Mouse (Mus musculus): ENCODE data around the gene Hamp2. TPM values are rescaled to one million over a fixed set of nuclear protein-coding genes. Genes with fewer than 3 reads are reported as not detected.

Gene Hamp2
- polyA plus RNA-seq, 1 experiment = not detected

DNA sequence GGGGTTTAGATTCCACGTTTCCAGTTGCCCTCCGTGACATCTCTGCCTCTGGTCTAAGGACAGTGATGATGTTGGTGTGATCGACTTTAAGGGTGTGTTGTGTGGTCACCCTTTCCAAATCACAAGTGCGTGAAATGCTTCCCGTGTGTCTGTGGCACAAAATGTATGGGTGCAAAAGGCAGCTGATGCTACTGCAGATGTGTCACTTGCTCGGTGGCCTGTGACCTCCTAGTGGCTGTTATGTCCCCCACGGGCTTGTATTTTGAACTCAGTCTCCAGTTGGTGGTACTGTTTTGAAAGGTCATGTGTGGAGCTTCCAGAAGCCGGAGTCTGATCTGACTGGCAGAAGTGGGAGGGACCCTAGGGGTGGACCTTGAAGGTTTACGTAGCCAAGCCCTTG lies 32.7 kb downstream of the Hamp2 start:
- Histone ChIP-seq H3K4me1 (ENCODE audit: control insufficient read depth, insufficient read depth, low read length) (peaks cover 2% of the 10 kb centered on the region), H3K27ac (ENCODE audit: insufficient read depth, low read length) (no peak overlapping the region), H3K9ac (ENCODE audit: low read depth, poor library complexity, severe bottlenecking) (no peak overlapping the region), H3K4me3 (ENCODE audit: low read depth, low read length) (no peak overlapping the region), H3K27me3 (ENCODE audit: control insufficient read depth, insufficient read depth, low read length, poor library complexity, severe bottlenecking) (no peaks in the 10 kb centered on the region), H3K36me3 (ENCODE audit: control insufficient read depth, insufficient read depth, low read length, poor library complexity, severe bottlenecking) (no peaks in the 10 kb centered on the region), H3K9me3 (replicated peaks; ENCODE audit: control insufficient read depth, insufficient read depth, low read length, poor library complexity, severe bottlenecking) (no peaks in the 10 kb centered on the region)
- TF ChIP-seq POLR2A (IDR thresholded peaks at IDR 0.05; ENCODE audit: insufficient read depth, low read length) (no peak), CTCF (IDR thresholded peaks at IDR 0.05; ENCODE audit: low read depth, low read length) (no peak), EP300 (IDR thresholded peaks at IDR 0.05; ENCODE audit: insufficient read depth, low read depth, low read length) (no peak)

DNA sequence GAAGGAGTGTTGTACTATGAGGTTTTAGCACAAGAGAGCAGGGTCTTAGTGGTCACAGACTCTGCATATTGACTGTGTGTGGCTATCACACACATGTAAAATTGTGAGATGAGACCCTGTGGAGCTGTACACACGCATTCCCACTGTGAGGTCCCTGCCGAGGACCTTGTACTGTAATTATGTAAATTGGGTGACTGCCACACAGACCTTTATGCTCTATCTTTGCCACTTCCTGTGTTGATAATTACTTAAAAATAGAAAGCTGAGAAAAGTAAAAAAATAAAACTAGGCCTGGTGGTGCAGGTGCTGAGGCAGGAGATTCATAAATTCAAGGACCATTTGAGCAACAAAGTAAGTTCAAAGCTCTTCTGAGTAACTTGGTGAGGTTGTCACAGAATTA lies 33.8 kb downstream of the Hamp2 start:
- no peaks in the 10 kb centered on the region for H3K9me3 ChIP-seq (replicated peaks; ENCODE audit: control insufficient read depth, insufficient read depth, low read length, poor library complexity, severe bottlenecking)
- TF ChIP-seq CTCF (IDR thresholded peaks at IDR 0.05; ENCODE audit: low read depth, low read length) = no peak
- no peak for TF ChIP-seq POLR2A (IDR thresholded peaks at IDR 0.05; ENCODE audit: insufficient read depth, low read length)
- no peak for TF ChIP-seq EP300 (IDR thresholded peaks at IDR 0.05; ENCODE audit: insufficient read depth, low read depth, low read length)
- no peaks in the 10 kb centered on the region for H3K27me3 ChIP-seq (ENCODE audit: control insufficient read depth, insufficient read depth, low read length, poor library complexity, severe bottlenecking)
- H3K27ac ChIP-seq (ENCODE audit: insufficient read depth, low read length) = no peak overlapping the region
- H3K4me1 ChIP-seq (ENCODE audit: control insufficient read depth, insufficient read depth, low read length) = peaks cover 2% of the 10 kb centered on the region
- no peaks in the 10 kb centered on the region for H3K36me3 ChIP-seq (ENCODE audit: control insufficient read depth, insufficient read depth, low read length, poor library complexity, severe bottlenecking)
- H3K9ac ChIP-seq (ENCODE audit: low read depth, poor library complexity, severe bottlenecking) = no peak overlapping the region
- H3K4me3 ChIP-seq (ENCODE audit: low read depth, low read length) = no peak overlapping the region

DNA sequence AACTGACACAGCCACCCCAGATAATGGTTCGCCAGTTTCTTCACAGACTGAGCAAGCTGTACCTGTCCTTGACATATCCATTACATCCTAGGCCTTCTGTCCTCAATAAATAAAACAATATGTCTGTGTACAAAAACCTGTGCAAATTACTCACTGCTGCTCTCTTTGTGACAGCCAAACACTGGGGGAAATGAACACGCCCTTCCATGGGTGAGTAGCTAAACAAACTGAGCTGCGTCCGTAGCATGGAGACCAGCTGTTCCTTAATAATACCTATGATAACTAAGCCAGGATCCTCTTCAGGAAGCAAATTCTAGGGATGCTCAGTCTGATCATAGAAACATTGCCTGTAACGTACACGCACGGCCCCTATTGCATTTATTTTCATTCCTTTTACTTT lies 35.7 kb downstream of the Hamp2 start:
- TF ChIP-seq POLR2A (IDR thresholded peaks at IDR 0.05; ENCODE audit: insufficient read depth, low read length) = no peak
- Histone ChIP-seq H3K27me3 (ENCODE audit: control insufficient read depth, insufficient read depth, low read length, poor library complexity, severe bottlenecking) (no peaks in the 10 kb centered on the region), H3K27ac (ENCODE audit: insufficient read depth, low read length) (no peak overlapping the region), H3K4me3 (ENCODE audit: low read depth, low read length) (no peak overlapping the region), H3K9ac (ENCODE audit: low read depth, poor library complexity, severe bottlenecking) (no peak overlapping the region), H3K4me1 (ENCODE audit: control insufficient read depth, insufficient read depth, low read length) (peaks cover 2% of the 10 kb centered on the region), H3K36me3 (ENCODE audit: control insufficient read depth, insufficient read depth, low read length, poor library complexity, severe bottlenecking) (no peaks in the 10 kb centered on the region), H3K9me3 (replicated peaks; ENCODE audit: control insufficient read depth, insufficient read depth, low read length, poor library complexity, severe bottlenecking) (no peaks in the 10 kb centered on the region)

DNA sequence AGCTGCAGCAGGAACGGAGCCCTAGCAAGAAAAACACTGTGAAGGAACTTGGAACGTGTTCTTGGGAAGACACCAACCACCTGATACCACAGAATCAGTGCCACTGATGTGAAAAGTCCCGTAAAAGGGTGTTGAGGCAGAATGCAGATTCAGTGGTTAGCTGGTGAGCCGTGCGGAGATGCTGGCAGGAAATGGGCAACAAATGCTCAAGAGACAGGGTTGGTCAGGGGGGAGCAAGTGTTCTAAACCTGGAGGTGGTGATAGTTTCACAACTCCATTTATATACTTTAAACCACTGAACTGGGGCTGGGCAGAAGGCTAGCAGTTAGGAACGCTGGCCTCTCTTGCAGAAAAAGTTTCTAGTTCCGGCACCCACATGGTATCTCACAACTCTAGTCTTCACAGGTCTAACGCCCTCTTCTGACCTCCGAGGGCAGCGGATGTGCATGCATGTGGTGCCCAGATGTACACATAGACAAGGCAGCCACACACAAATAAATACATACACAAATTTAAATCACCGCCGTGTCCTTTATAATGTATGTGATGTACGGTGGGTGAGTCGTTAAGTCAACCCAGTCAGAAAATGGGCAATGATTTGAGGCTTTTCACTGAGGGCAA lies 36.8 kb downstream of the Hamp2 start:
- Histone ChIP-seq H3K4me3 (ENCODE audit: low read depth, low read length) (no peak overlapping the region), H3K27ac (ENCODE audit: insufficient read depth, low read length) (no peak overlapping the region), H3K9me3 (replicated peaks; ENCODE audit: control insufficient read depth, insufficient read depth, low read length, poor library complexity, severe bottlenecking) (no peaks in the 10 kb centered on the region), H3K36me3 (ENCODE audit: control insufficient read depth, insufficient read depth, low read length, poor library complexity, severe bottlenecking) (no peaks in the 10 kb centered on the region), H3K4me1 (ENCODE audit: control insufficient read depth, insufficient read depth, low read length) (no peaks in the 10 kb centered on the region), H3K9ac (ENCODE audit: low read depth, poor library complexity, severe bottlenecking) (no peak overlapping the region), H3K27me3 (ENCODE audit: control insufficient read depth, insufficient read depth, low read length, poor library complexity, severe bottlenecking) (no peaks in the 10 kb centered on the region)
- TF ChIP-seq POLR2A (IDR thresholded peaks at IDR 0.05; ENCODE audit: insufficient read depth, low read length) (no peak), EP300 (IDR thresholded peaks at IDR 0.05; ENCODE audit: insufficient read depth, low read depth, low read length) (no peak), CTCF (IDR thresholded peaks at IDR 0.05; ENCODE audit: low read depth, low read length) (no peak)

DNA sequence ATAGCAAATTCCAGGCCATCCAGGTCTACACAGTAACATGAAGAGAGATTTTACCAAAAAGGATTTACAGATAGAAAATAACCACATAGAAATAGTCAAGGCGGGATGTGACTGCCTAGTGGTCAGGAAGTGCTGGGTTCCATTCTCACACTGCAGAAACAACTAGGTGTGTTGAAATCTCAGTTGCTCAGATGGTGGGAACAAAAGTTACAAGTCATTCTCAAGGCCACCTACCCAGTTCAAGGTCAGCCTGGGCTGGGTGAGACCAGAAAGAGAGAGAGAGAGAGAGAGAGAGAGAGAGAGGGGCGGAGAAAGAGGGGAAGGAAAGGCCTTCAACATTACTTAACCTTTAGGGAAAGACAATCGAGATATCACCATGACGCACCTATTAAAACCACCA lies 37.6 kb downstream of the Hamp2 start:
- H3K4me1 ChIP-seq (ENCODE audit: control insufficient read depth, insufficient read depth, low read length) = no peaks in the 10 kb centered on the region
- H3K9ac ChIP-seq (ENCODE audit: low read depth, poor library complexity, severe bottlenecking) = no peak overlapping the region
- H3K36me3 ChIP-seq (ENCODE audit: control insufficient read depth, insufficient read depth, low read length, poor library complexity, severe bottlenecking) = no peaks in the 10 kb centered on the region
- H3K9me3 ChIP-seq (replicated peaks; ENCODE audit: control insufficient read depth, insufficient read depth, low read length, poor library complexity, severe bottlenecking) = no peaks in the 10 kb centered on the region
- H3K4me3 ChIP-seq (ENCODE audit: low read depth, low read length) = no peak overlapping the region
- no peaks in the 10 kb centered on the region for H3K27me3 ChIP-seq (ENCODE audit: control insufficient read depth, insufficient read depth, low read length, poor library complexity, severe bottlenecking)
- no peak for TF ChIP-seq POLR2A (IDR thresholded peaks at IDR 0.05; ENCODE audit: insufficient read depth, low read length)
- no peak overlapping the region for H3K27ac ChIP-seq (ENCODE audit: insufficient read depth, low read length)

DNA sequence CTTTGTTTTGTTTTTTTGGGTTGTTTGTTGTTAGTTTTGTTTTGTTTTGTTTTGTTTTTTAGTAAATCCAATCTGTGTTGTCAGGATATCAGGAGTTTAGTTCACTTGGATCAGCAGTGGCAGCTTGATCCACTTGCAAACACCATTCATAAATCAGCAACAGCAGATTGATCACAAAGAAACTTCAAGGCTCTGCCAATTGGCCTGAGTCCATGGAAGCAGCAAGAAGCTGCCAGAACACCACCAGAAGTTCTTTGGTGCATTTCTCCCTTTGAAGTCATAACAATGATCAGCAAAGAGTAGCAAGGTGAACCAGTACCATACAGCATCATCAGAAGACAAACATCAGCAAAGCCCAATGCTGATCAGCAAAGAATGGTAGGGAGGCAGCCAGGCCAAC lies 40.4 kb downstream of the Hamp2 start:
- no peak overlapping the region for H3K4me3 ChIP-seq (ENCODE audit: low read depth, low read length)
- no peak overlapping the region for H3K9ac ChIP-seq (ENCODE audit: low read depth, poor library complexity, severe bottlenecking)
- no peaks in the 10 kb centered on the region for H3K9me3 ChIP-seq (replicated peaks; ENCODE audit: control insufficient read depth, insufficient read depth, low read length, poor library complexity, severe bottlenecking)
- no peaks in the 10 kb centered on the region for H3K36me3 ChIP-seq (ENCODE audit: control insufficient read depth, insufficient read depth, low read length, poor library complexity, severe bottlenecking)
- H3K4me1 ChIP-seq (ENCODE audit: control insufficient read depth, insufficient read depth, low read length) = no peaks in the 10 kb centered on the region
- TF ChIP-seq POLR2A (IDR thresholded peaks at IDR 0.05; ENCODE audit: insufficient read depth, low read length) = no peak
- no peak for TF ChIP-seq EP300 (IDR thresholded peaks at IDR 0.05; ENCODE audit: insufficient read depth, low read depth, low read length)
- TF ChIP-seq CTCF (IDR thresholded peaks at IDR 0.05; ENCODE audit: low read depth, low read length) = no peak
- H3K27me3 ChIP-seq (ENCODE audit: control insufficient read depth, insufficient read depth, low read length, poor library complexity, severe bottlenecking) = no peaks in the 10 kb centered on the region
- H3K27ac ChIP-seq (ENCODE audit: insufficient read depth, low read length) = no peak overlapping the region

All from ES-Bruce4 (cell line).